Comparison of ENCODE assay signal across 8 mouse cellular contexts in the genomic region with DNA sequence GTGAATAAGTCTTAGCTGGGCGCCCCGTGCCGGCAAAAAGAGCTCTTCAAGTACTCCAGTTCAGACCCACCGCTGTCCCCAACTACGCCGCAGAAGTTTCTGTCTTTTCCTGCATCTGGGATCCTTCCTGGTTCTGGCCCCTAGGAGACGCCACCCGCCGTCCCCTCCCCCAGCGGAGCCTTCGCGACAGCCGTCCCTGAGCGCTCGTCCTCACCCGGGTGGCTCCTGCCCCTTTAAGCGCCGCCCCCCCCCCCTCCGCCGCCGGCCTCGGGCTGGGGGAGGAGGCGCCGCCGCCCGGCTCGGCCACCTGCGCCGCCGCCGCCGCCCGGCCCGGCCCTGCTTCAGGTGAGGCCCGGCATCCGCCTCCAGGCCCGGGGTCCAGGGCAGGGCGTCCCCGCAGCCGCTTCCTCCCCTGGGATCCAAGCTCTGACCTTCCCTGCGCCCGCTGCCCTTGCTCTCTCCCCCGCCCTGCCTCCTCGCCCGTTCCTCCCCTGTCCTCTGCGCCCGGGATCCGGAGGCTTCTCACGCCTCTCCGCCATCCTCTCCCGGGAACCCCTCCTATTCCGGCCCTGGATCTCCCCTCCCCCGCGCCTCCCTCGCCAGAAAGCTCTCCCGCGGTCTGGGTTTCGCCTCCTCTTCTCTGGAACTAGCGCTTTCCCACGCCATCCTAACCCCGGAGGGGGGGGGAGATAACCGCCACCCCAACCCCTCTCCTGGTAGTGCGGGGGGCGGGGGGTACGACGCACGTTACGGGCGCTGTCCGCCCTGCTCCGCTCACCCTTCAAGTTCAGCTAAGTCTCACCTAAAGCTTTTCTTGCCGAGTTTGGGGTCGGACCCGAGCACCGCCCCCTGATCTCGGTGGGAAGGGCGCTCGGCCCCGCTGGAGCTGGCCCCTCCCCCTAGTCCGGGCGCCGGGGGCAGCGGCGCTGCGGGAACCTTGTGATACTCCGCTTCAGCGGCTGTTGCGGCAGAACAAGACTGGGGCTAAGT. TPM values are rescaled to one million over a fixed set of nuclear protein-coding genes. Genes with fewer than 3 reads are reported as not detected.
DNase-seq lines count a peak whose midpoint lies in the region; ATAC-seq and TF ChIP-seq lines count a peak whose summit lies in the region.

No protein-coding gene starts in this region.

- intact Hi-C loops in heart, adult 2 months (cut with DNase I), result loop anchor here (2.0 to 10.0 kb wide), 2 partner anchors 94 to 402 kb away; partner anchors contain the start of genes Myl6 and Myl6b

- no peaks in the 10 kb centered on the region for H3K27me3 ChIP-seq in embryonic facial prominence, embryonic 13.5 days
- H3K27me3 ChIP-seq in heart, adult 2 months (ENCODE audit: control insufficient read depth, insufficient read depth, low read length), result no peaks in the 10 kb centered on the region
- no peaks in the 10 kb centered on the region for H3K27me3 ChIP-seq in liver, embryonic 12.5 days (replicated peaks)
- no peaks in the 10 kb centered on the region for H3K27me3 ChIP-seq in stomach, embryonic 14.5 days (ENCODE audit: control insufficient read depth, insufficient read depth, low read length)

- no peaks in the 10 kb centered on the region for H3K9me3 ChIP-seq in embryonic facial prominence, embryonic 13.5 days
- no peaks in the 10 kb centered on the region for H3K9me3 ChIP-seq in liver, embryonic 12.5 days (replicated peaks)
- H3K9me3 ChIP-seq in stomach, embryonic 14.5 days (ENCODE audit: control insufficient read depth, low read depth, low read length), result no peaks in the 10 kb centered on the region

- H3K4me1 ChIP-seq in embryonic facial prominence, embryonic 13.5 days, result peaks cover 46% of the 10 kb centered on the region
- H3K4me1 ChIP-seq in heart, adult 2 months (ENCODE audit: control insufficient read depth, insufficient read depth, low read length), result peaks cover 7% of the 10 kb centered on the region
- H3K4me1 ChIP-seq in liver, embryonic 12.5 days, result peaks cover 81% of the 10 kb centered on the region
- peaks cover 33% of the 10 kb centered on the region for H3K4me1 ChIP-seq in stomach, embryonic 14.5 days (ENCODE audit: control insufficient read depth, insufficient read depth, low read length)

- H3K9ac ChIP-seq in embryonic facial prominence, embryonic 13.5 days, result peak overlapping the region; percentile 80
- H3K9ac ChIP-seq in heart, adult 2 months (ENCODE audit: low read depth, low read length), result peak overlapping the region; percentile 96
- peak overlapping the region; percentile 91 for H3K9ac ChIP-seq in liver, embryonic 12.5 days
- peak overlapping the region; percentile 80 for H3K9ac ChIP-seq in stomach, embryonic 14.5 days (replicated peaks; ENCODE audit: low read depth, low read length)

- WGBS in embryonic facial prominence, embryonic 13.5 days, result under 1% methylated on average over 83 of the region's 88 CpGs
- WGBS in heart, adult 2 months, result 2% methylated on average over 82 of the region's 88 CpGs
- under 1% methylated on average over 72 of the region's 88 CpGs for WGBS in liver, embryonic 12.5 days (ENCODE audit: insufficient replicate concordance)
- WGBS in stomach, embryonic 14.5 days, result under 1% methylated on average over 75 of the region's 88 CpGs

- peak overlapping the region; percentile 92 for H3K4me2 ChIP-seq in embryonic facial prominence, embryonic 13.5 days
- H3K4me2 ChIP-seq in liver, embryonic 12.5 days, result peak overlapping the region; percentile 93
- peak overlapping the region; percentile 74 for H3K4me2 ChIP-seq in stomach, embryonic 14.5 days (replicated peaks; ENCODE audit: low read depth, low read length)

- TF ChIP-seq POLR2A in heart, adult 2 months (IDR thresholded peaks at IDR 0.05; ENCODE audit: insufficient read depth, low read depth, low read length), result peak; percentile 43

- peak; percentile 28 for ATAC-seq in embryonic facial prominence, embryonic 13.5 days (ENCODE audit: insufficient number of reproducible peaks, insufficient read depth, low FRiP score, low TSS enrichment, low read depth)
- peak; percentile 43 for ATAC-seq in liver, embryonic 12.5 days
- ATAC-seq in stomach, embryonic 14.5 days (ENCODE audit: insufficient number of reproducible peaks, insufficient read depth, low FRiP score, low read depth), result peak; percentile 33

- peaks cover 27% of the 10 kb centered on the region for H3K36me3 ChIP-seq in embryonic facial prominence, embryonic 13.5 days
- H3K36me3 ChIP-seq in heart, adult 2 months (ENCODE audit: control insufficient read depth, insufficient read depth, low read length), result peaks cover 25% of the 10 kb centered on the region
- peaks cover 28% of the 10 kb centered on the region for H3K36me3 ChIP-seq in liver, embryonic 12.5 days
- H3K36me3 ChIP-seq in stomach, embryonic 14.5 days (ENCODE audit: control insufficient read depth, insufficient read depth, low read length), result peaks cover 25% of the 10 kb centered on the region

- 0 out of 2 replicates have a peak, but pooled peaks cover 4% of the 10 kb centered on the region for H3K79me2 ChIP-seq in heart, adult 2 months (replicated peaks; ENCODE audit: control insufficient read depth, insufficient read depth, low read length)

- peak; percentile 61 for TF ChIP-seq CTCF in heart, adult 2 months (IDR thresholded peaks at IDR 0.05)

- TF ChIP-seq EP300 in heart, adult 2 months (IDR thresholded peaks at IDR 0.05; ENCODE audit: insufficient read depth, low read depth, low read length), result 0 out of 2 replicates have a peak, but pooled peaks have one; percentile 6

- H3K4me3 ChIP-seq in embryonic facial prominence, embryonic 13.5 days, result peak overlapping the region; percentile 74
- H3K4me3 ChIP-seq in heart, adult 2 months, result peak overlapping the region; percentile 81
- H3K4me3 ChIP-seq in liver, embryonic 12.5 days, result peak overlapping the region; percentile 86
- H3K4me3 ChIP-seq in stomach, embryonic 14.5 days (ENCODE audit: low read depth, low read length), result peak overlapping the region; percentile 71

- DNase-seq in 416B (ENCODE audit: low read depth), result peak; percentile 78
- peak; percentile 59 to 74 for DNase-seq in adrenal gland, postnatal 4 days (ENCODE audit: low spot score in 2 of 2)
- peak; percentile 89 to 90 for DNase-seq in heart, adult 2 months
- DNase-seq in kidney, adult 9 months, result peak; percentile 86
- DNase-seq in natural killer cell, adult 2 months (ENCODE audit: low spot score in 2 of 2), result peak; percentile 40 to 81

- peak overlapping the region; percentile 90 for H3K27ac ChIP-seq in embryonic facial prominence, embryonic 13.5 days
- H3K27ac ChIP-seq in heart, adult 2 months, result peak overlapping the region; percentile 91
- peak overlapping the region; percentile 95 for H3K27ac ChIP-seq in liver, embryonic 12.5 days
- H3K27ac ChIP-seq in stomach, embryonic 14.5 days (ENCODE audit: low read length), result peak overlapping the region; percentile 93

RNA-seq across cellular contexts. Expression of gene Baz2a, which starts 1.4 kb away (rescaled TPM):
- 10 to 100 TPM; 70.6 to 72.2 TPM for total RNA-seq in adrenal gland, postnatal 4 days (2021)
- polyA plus RNA-seq in embryonic facial prominence, embryonic 13.5 days (2015; fragmentation: Nextera tagmentation; extraction: Ambion mirVana), result 10.9 and 11.4 TPM in 2 replicates
- total RNA-seq in heart, adult 2 months (2021), result 10 to 100 TPM; 18.4 to 22.4 TPM
- 15.5 and 23.7 TPM in 2 replicates for polyA plus RNA-seq in heart, adult 2 months (2012; rRNA removed)
- polyA plus RNA-seq in liver, embryonic 12.5 days (2016; fragmentation: Nextera tagmentation; extraction: Ambion mirVana), result 8.0 and 8.6 TPM in 2 replicates
- polyA plus RNA-seq in stomach, embryonic 14.5 days (2014; fragmentation: Nextera tagmentation; extraction: Ambion mirVana), result 28.1 and 28.2 TPM in 2 replicates

RNA-seq across cellular contexts. Expression of gene Atp5b, which starts 9.7 kb away (rescaled TPM):
- 1,000 to 10,000 TPM; 2,157 to 2,362 TPM for total RNA-seq in adrenal gland, postnatal 4 days (2021)
- polyA plus RNA-seq in embryonic facial prominence, embryonic 13.5 days (2015; fragmentation: Nextera tagmentation; extraction: Ambion mirVana), result 1,953 and 2,050 TPM in 2 replicates
- total RNA-seq in heart, adult 2 months (2021), result 1,000 to 10,000 TPM; 7,689 to 9,158 TPM
- polyA plus RNA-seq in heart, adult 2 months (2012; rRNA removed), result 8,017 and 9,446 TPM in 2 replicates
- polyA plus RNA-seq in liver, embryonic 12.5 days (2016; fragmentation: Nextera tagmentation; extraction: Ambion mirVana), result 2,130 and 2,180 TPM in 2 replicates
- 2,052 and 2,172 TPM in 2 replicates for polyA plus RNA-seq in stomach, embryonic 14.5 days (2014; fragmentation: Nextera tagmentation; extraction: Ambion mirVana)

RNA-seq across cellular contexts. Expression of gene Ptges3, which starts 34.0 kb away (rescaled TPM):
- total RNA-seq in adrenal gland, postnatal 4 days (2021), result 100 to 1,000 TPM; 152 to 160 TPM
- polyA plus RNA-seq in embryonic facial prominence, embryonic 13.5 days (2015; fragmentation: Nextera tagmentation; extraction: Ambion mirVana), result 537 and 556 TPM in 2 replicates
- 10 to 100 TPM; 96.0 to 97.3 TPM for total RNA-seq in heart, adult 2 months (2021)
- 16.3 and 19.2 TPM in 2 replicates for polyA plus RNA-seq in heart, adult 2 months (2012; rRNA removed)
- polyA plus RNA-seq in liver, embryonic 12.5 days (2016; fragmentation: Nextera tagmentation; extraction: Ambion mirVana), result 406 and 407 TPM in 2 replicates
- polyA plus RNA-seq in stomach, embryonic 14.5 days (2014; fragmentation: Nextera tagmentation; extraction: Ambion mirVana), result 474 and 487 TPM in 2 replicates

RNA-seq across cellular contexts. Expression of gene Naca, which starts 57.4 kb away (rescaled TPM):
- total RNA-seq in adrenal gland, postnatal 4 days (2021), result 100 to 1,000 TPM; 823 to 829 TPM
- polyA plus RNA-seq in embryonic facial prominence, embryonic 13.5 days (2015; fragmentation: Nextera tagmentation; extraction: Ambion mirVana), result 789 and 900 TPM in 2 replicates
- 100 to 1,000 TPM; 436 to 544 TPM for total RNA-seq in heart, adult 2 months (2021)
- polyA plus RNA-seq in heart, adult 2 months (2012; rRNA removed), result 204 and 212 TPM in 2 replicates
- 666 and 682 TPM in 2 replicates for polyA plus RNA-seq in liver, embryonic 12.5 days (2016; fragmentation: Nextera tagmentation; extraction: Ambion mirVana)
- polyA plus RNA-seq in stomach, embryonic 14.5 days (2014; fragmentation: Nextera tagmentation; extraction: Ambion mirVana), result 899 and 913 TPM in 2 replicates

Comparison
In these comparisons a context has a peak if more than half of its experiments do, and no peak if none do; other contexts are left out.
1. Peak in every context shown above with its lines: DNase-seq, ATAC-seq, H3K4me3 ChIP-seq and H3K27ac ChIP-seq.
2. RNA of gene Ptges3, which starts 34.0 kb away (polyA plus RNA-seq): 537 to 556 TPM in embryonic facial prominence, embryonic 13.5 days, 474 to 487 TPM in stomach, embryonic 14.5 days and 406 to 407 TPM in liver, embryonic 12.5 days; 16.3 to 19.2 TPM in heart, adult 2 months; every median in the first group is over 10 times any median in the second.